Mouse (Mus musculus) layer of hippocampus, adult 2 months (tissue): Measurements from ENCODE around the gene Olfr1297. TPM values are rescaled to one million over a fixed set of nuclear protein-coding genes. Genes with fewer than 3 reads are reported as not detected.

Experiments used
- DNase-seq, 2 experiments: peaks; one replicate each; pipeline ENCODE4 v3.0.0; 2022; ENCODE audit warnings: low spot score in 2 of 2
- H3K27ac ChIP-seq: fragments of 200-600 bp; 2 replicates; pipeline ENCODE4 v1.8.1; 2022
- H3K4me3 ChIP-seq: fragments of 200-600 bp; 2 replicates; pipeline ENCODE4 v1.8.1; 2022; ENCODE audit warnings: mild to moderate bottlenecking
- CTCF ChIP-seq: fragments of 200-600 bp; conservative IDR thresholded peaks from 2 replicates; pipeline ENCODE4 v1.8.1; 2022; ENCODE audit warnings: antibody characterized with exemption, mild to moderate bottlenecking, moderate library complexity
- long read RNA-seq, 2 experiments: library from polyadenylated mRNA; stranded (forward); transcript quantifications; one replicate each; pipeline ENCODE4 v2.0.0; 2021; ENCODE audit warnings: borderline mapping rate in 2 of 2
- total RNA-seq, 2 experiments: library from RNA; stranded (reverse); gene quantifications; 2 replicates each; pipeline ENCODE4 v1.2.3; 2021

The Olfr1297 gene
- not detected for total RNA-seq
- long read RNA-seq, experiment 1: 0 reads
- long read RNA-seq, experiment 2: 0 reads

- H3K27ac ChIP-seq: no peak within 1 kb of the TSS
- no peak for DNase-seq
- H3K4me3 ChIP-seq: no peak within 1 kb of the TSS
- no peak for TF ChIP-seq CTCF
Measured at GRCm38 (mm10) chr2:111626397-111626796, at the start of gene Olfr1297. Olfr1297 (minus strand) TSS chr2:111626497.

- Histone ChIP-seq H3K27ac (no peak within 1 kb of the TSS), H3K4me3 (no peak within 1 kb of the TSS)
- no peak for TF ChIP-seq CTCF
- DNase-seq: no peak
Measured at GRCm38 (mm10) chr2:111661119-111661518, 34.8 kb upstream of the Olfr1297 start, which contains the start of gene Olfr1299. Olfr1299 (plus strand) TSS chr2:111661419.

GRCm38 (mm10) chr2:111649101-111649500, 22.8 kb upstream of the Olfr1297 start, which contains the start of gene Olfr1298:
Olfr1298 (minus strand) TSS chr2:111649201.
- H3K27ac ChIP-seq: no peak within 1 kb of the TSS
- DNase-seq: no peak
- no peak for TF ChIP-seq CTCF
- H3K4me3 ChIP-seq: no peak within 1 kb of the TSS

GRCm38 (mm10) chr2:111569581-111569980, 56.7 kb downstream of the Olfr1297 start, which contains the start of gene Olfr1295:
Olfr1295 (minus strand) TSS chr2:111569681.
- DNase-seq: no peak
- no peak for TF ChIP-seq CTCF
- Histone ChIP-seq H3K4me3 (no peak within 1 kb of the TSS), H3K27ac (no peak within 1 kb of the TSS)

Other genes starting within 250 kb of the Olfr1297 start
- not detected for gene Olfr1286, start 203.4 kb downstream of the Olfr1297 start, total RNA-seq
- gene Olfr1287, start 177.4 kb downstream of the Olfr1297 start, total RNA-seq: not detected
- gene Olfr1288, start 152.4 kb downstream of the Olfr1297 start, total RNA-seq: not detected
- not detected for gene Olfr1289, start 145.7 kb downstream of the Olfr1297 start, total RNA-seq
- gene Olfr1290, start 132.7 kb downstream of the Olfr1297 start, total RNA-seq: not detected
- not detected for gene Olfr1291-ps1, start 129.3 kb downstream of the Olfr1297 start, total RNA-seq
- gene Olfr1293-ps, start 101.3 kb downstream of the Olfr1297 start, total RNA-seq: not detected
- gene Olfr1294, start 86.2 kb downstream of the Olfr1297 start, total RNA-seq: not detected
- not detected for gene Olfr1295, start 56.8 kb downstream of the Olfr1297 start, total RNA-seq
- gene Olfr1298, start 22.7 kb upstream of the Olfr1297 start, total RNA-seq: not detected
- not detected for gene Olfr1299, start 34.9 kb upstream of the Olfr1297 start, total RNA-seq
- gene Olfr1301, start 124.5 kb upstream of the Olfr1297 start, total RNA-seq: not detected
- gene Olfr1302, start 150.9 kb upstream of the Olfr1297 start, total RNA-seq: not detected
- not detected for gene Olfr1303, start 193.8 kb upstream of the Olfr1297 start, total RNA-seq